Comparison of ENCODE assay signal across 8 mouse cellular contexts in the genomic region with DNA sequence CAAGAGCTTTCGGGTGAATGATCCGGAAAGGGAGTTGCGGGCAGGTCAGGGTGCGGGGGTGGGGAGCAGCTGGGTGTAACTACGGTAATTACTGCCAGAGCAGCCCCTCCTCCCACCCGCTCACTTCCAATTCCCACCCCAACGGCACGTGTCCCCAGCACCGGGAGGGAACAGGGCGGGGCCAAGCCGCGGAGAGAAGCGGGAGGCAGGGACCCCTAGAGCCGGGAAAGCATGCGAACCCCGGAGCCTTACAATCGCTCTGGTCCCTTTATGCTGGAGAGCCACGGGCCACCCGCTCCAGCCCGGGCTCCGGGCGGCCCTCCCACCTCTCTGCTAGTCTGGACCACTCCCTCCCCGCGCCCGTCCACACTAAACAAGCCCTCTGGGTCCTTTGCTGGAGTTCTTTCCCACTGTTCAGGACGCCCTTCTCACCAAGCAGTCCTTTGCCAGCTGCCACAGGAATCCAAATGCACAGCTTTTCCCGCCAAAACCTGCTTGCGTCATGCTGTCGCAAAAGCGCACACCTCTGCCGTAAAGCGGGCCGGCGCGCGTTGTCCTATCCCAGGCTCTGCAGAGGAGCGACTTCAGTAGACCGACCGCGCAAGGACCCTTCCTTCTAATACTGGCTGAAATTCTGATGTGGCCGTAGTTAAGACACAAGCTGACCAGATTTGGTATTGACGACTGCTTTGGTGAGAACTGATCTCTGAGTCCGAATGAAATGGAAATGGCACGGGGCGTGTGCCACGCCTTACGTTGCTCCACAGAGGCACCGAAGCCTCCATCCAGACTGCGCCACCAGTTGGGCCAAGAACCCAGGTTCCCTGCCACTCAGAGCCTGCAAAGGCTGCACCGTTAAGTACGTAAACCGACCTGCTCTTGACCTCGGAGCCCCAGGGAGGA. TPM values are rescaled to one million over a fixed set of nuclear protein-coding genes. Genes with fewer than 3 reads are reported as not detected.
DNase-seq lines count a peak whose midpoint lies in the region; ATAC-seq lines count a peak whose summit lies in the region.

No protein-coding gene starts in this region.

- H3K9me3 ChIP-seq in hindbrain, embryonic 11.5 days (ENCODE audit: control insufficient read depth, low read length), result no peaks in the 10 kb centered on the region

- peak; percentile 87 for DNase-seq in Muller cell, postnatal 12 days (ENCODE audit: inconsistent ontology term)
- DNase-seq in cerebellum, adult 9-11 months, result peak; percentile 91
- DNase-seq in frontal cortex, adult 2 months (ENCODE audit: extremely low spot score in 1 of 2, low spot score in 1 of 2), result peak; percentile 85 to 95
- peak; percentile 95 for DNase-seq in hindbrain, embryonic 11.5 days (ENCODE audit: low spot score)
- DNase-seq in layer of hippocampus, postnatal 10 days (ENCODE audit: low spot score in 2 of 2), result peak; percentile 93
- peak; percentile 90 for DNase-seq in lung, postnatal 10 days
- DNase-seq in ovary, postnatal 36 days (ENCODE audit: low spot score), result peak; percentile 90
- DNase-seq in thymus, postnatal 25 days, result peak; percentile 91

- peak overlapping the region; percentile 50 for H3K9ac ChIP-seq in hindbrain, embryonic 11.5 days (ENCODE audit: low read depth, low read length)

- H3K36me3 ChIP-seq in hindbrain, embryonic 11.5 days (ENCODE audit: control insufficient read depth, insufficient read depth, low read length), result no peaks in the 10 kb centered on the region

- H3K27ac ChIP-seq in hindbrain, embryonic 11.5 days (ENCODE audit: low read depth, low read length), result peak overlapping the region; percentile 65

- WGBS in hindbrain, embryonic 11.5 days, result under 1% methylated on average over 53 of the region's 53 CpGs

- H3K4me2 ChIP-seq in hindbrain, embryonic 11.5 days (replicated peaks; ENCODE audit: low read depth, low read length), result peak overlapping the region; percentile 72

- peak overlapping the region; percentile 41 for H3K4me3 ChIP-seq in hindbrain, embryonic 11.5 days (ENCODE audit: low read depth, low read length)

- 0 out of 2 replicates have a peak, but pooled peaks cover 2% of the 10 kb centered on the region for H3K4me1 ChIP-seq in hindbrain, embryonic 11.5 days (replicated peaks; ENCODE audit: control insufficient read depth, insufficient read depth, low read length)

- peak; percentile 95 for ATAC-seq in hindbrain, embryonic 11.5 days (ENCODE audit: low FRiP score)

- H3K27me3 ChIP-seq in hindbrain, embryonic 11.5 days (ENCODE audit: control insufficient read depth, insufficient read depth, low read length), result no peaks in the 10 kb centered on the region

RNA-seq across cellular contexts. Expression of a gene that starts 0.5 kb away (rescaled TPM):
- polyA plus RNA-seq in frontal cortex, adult 2 months (2012; rRNA removed), result 1.4 and 1.7 TPM in 2 replicates
- polyA plus RNA-seq in hindbrain, embryonic 11.5 days (2014; fragmentation: Nextera tagmentation; extraction: Ambion mirVana), result 40.4 and 46.2 TPM in 2 replicates
- 1 to 10 TPM; 3.7 to 4.6 TPM for total RNA-seq in layer of hippocampus, postnatal 10 days (2021)

RNA-seq across cellular contexts. Expression of a gene that starts 33.4 kb away (rescaled TPM):
- polyA plus RNA-seq in frontal cortex, adult 2 months (2012; rRNA removed), result not detected in 2 replicates
- not detected in 2 replicates for polyA plus RNA-seq in hindbrain, embryonic 11.5 days (2014; fragmentation: Nextera tagmentation; extraction: Ambion mirVana)
- not detected for total RNA-seq in layer of hippocampus, postnatal 10 days (2021)

RNA-seq across cellular contexts. Expression of a gene that starts 41.1 kb away (rescaled TPM):
- 38.5 and 45.8 TPM in 2 replicates for polyA plus RNA-seq in frontal cortex, adult 2 months (2012; rRNA removed)
- polyA plus RNA-seq in hindbrain, embryonic 11.5 days (2014; fragmentation: Nextera tagmentation; extraction: Ambion mirVana), result 140 and 166 TPM in 2 replicates
- total RNA-seq in layer of hippocampus, postnatal 10 days (2021), result 10 to 100 TPM; 77.9 to 79.1 TPM

Comparison
In these comparisons a context has a peak if more than half of its experiments do, and no peak if none do; other contexts are left out.
1. Peak in every context shown above with its lines: DNase-seq, ATAC-seq, H3K4me3 ChIP-seq and H3K27ac ChIP-seq.
2. RNA of a gene that starts 0.5 kb away (polyA plus RNA-seq): 40.4 to 46.2 TPM in hindbrain, embryonic 11.5 days; 1.4 to 1.7 TPM in frontal cortex, adult 2 months; every median in the first group is over 10 times any median in the second.